Mouse (Mus musculus): Measurements from ENCODE around the gene Ythdc1. TPM values are rescaled to one million over a fixed set of nuclear protein-coding genes. Genes with fewer than 3 reads are reported as not detected.
"Not testable (repeated sequence)": the region's sequence is repeated elsewhere in the genome, so short reads cannot be mapped to it uniquely, and the experiment has no call there.

Ythdc1 gene
- polyA plus RNA-seq, 1 experiment from 2014 or later = 31.5 TPM

GRCm38 (mm10) chr5:86786798-86787197, 17.2 kb upstream of the Ythdc1 start:
- 67% methylated on average over 1 of the region's 1 CpGs for WGBS
- no peaks in the 10 kb centered on the region for H3K27me3 ChIP-seq (ENCODE audit: control insufficient read depth, insufficient read depth, low read length)
- ATAC-seq (ENCODE audit: insufficient number of reproducible peaks, insufficient read depth, low FRiP score, low read depth) = no peak

DNA sequence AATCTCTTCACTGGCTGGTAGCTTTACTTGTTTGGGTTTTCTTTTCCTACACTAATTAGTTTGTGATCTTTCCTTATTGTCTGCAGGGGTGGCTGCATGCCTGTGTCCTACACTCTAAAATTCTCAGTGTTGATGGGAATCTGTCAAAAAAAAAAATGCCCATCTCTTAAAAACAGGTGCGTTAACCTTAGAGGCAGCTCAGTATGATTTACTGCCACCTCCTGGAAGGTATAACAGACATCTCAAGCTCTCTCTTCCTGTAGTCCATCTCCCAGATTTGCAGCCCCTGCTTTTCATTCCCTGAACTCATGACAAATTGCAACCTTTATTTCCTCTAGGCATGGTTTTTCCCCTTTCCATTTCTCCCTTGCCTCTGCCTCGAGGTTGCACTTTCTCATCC, 14.1 kb upstream of the Ythdc1 start:
- WGBS = 68% methylated on average over 2 of the region's 2 CpGs
- no peaks in the 10 kb centered on the region for H3K9me3 ChIP-seq (ENCODE audit: control insufficient read depth, low read length)
- no peak overlapping the region for H3K4me3 ChIP-seq (ENCODE audit: control insufficient read depth in 1 of 2, insufficient read depth in 1 of 2, low read depth in 1 of 2, low read length in 2 of 2)
- H3K4me1 ChIP-seq (ENCODE audit: control insufficient read depth in 2 of 2, insufficient read depth in 2 of 2, low read length in 2 of 2) = no peaks in the 10 kb centered on the region
- no peak overlapping the region for H3K9ac ChIP-seq (ENCODE audit: low read length)
- no peaks in the 10 kb centered on the region for H3K27me3 ChIP-seq (ENCODE audit: control insufficient read depth, insufficient read depth, low read length)
- no peaks in the 10 kb centered on the region for H3K36me3 ChIP-seq (ENCODE audit: control insufficient read depth, insufficient read depth, low read length)
- no peak overlapping the region for H3K4me2 ChIP-seq (ENCODE audit: low read length)
- no peak for ATAC-seq (ENCODE audit: insufficient number of reproducible peaks, insufficient read depth, low FRiP score, low read depth)
- no peak overlapping the region for H3K27ac ChIP-seq (replicated peaks in 1 of 2; ENCODE audit: control insufficient read depth in 1 of 2, insufficient read depth in 1 of 2, low read depth in 2 of 2, low read length in 2 of 2)

More at GRCm38 (mm10) chr5:86786798-86787197, 17.2 kb upstream of the Ythdc1 start:
- no peak overlapping the region for H3K4me3 ChIP-seq (ENCODE audit: control insufficient read depth in 1 of 2, insufficient read depth in 1 of 2, low read depth in 1 of 2, low read length in 2 of 2)
- no peak overlapping the region for H3K27ac ChIP-seq (replicated peaks in 1 of 2; ENCODE audit: control insufficient read depth in 1 of 2, insufficient read depth in 1 of 2, low read depth in 2 of 2, low read length in 2 of 2)
- H3K4me2 ChIP-seq (ENCODE audit: low read length) = no peak overlapping the region
- H3K4me1 ChIP-seq (ENCODE audit: control insufficient read depth in 2 of 2, insufficient read depth in 2 of 2, low read length in 2 of 2) = no peaks in the 10 kb centered on the region
- H3K9ac ChIP-seq (ENCODE audit: low read length) = no peak overlapping the region
- no peaks in the 10 kb centered on the region for H3K9me3 ChIP-seq (ENCODE audit: control insufficient read depth, low read length)
- no peaks in the 10 kb centered on the region for H3K36me3 ChIP-seq (ENCODE audit: control insufficient read depth, insufficient read depth, low read length)

DNA sequence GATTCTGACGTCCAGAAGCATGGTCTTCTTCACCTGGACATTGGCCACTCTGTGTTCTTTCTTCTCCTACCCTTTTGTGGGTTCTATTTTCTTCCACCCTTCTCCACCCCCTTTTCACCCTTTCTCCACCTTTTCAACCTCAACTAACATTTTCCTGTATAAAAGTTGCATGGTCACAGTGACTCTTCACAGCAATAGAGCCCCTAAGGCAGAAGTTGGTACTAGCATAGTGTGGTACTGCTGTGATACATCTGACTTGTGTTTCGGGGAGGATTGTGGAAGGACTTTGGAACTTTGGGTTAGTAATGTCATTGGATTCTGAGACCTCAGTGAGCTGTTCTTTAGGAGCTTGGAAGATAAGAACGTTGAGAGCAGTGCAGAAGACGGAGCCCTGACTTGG, 11.8 kb upstream of the Ythdc1 start:
- no peaks in the 10 kb centered on the region for H3K36me3 ChIP-seq (ENCODE audit: control insufficient read depth, insufficient read depth, low read length)
- H3K4me1 ChIP-seq (ENCODE audit: control insufficient read depth in 2 of 2, insufficient read depth in 2 of 2, low read length in 2 of 2) = no peaks in the 10 kb centered on the region
- H3K27me3 ChIP-seq (ENCODE audit: control insufficient read depth, insufficient read depth, low read length) = no peaks in the 10 kb centered on the region
- no peak overlapping the region for H3K4me2 ChIP-seq (ENCODE audit: low read length)
- H3K9ac ChIP-seq (ENCODE audit: low read length) = no peak overlapping the region
- H3K9me3 ChIP-seq (ENCODE audit: control insufficient read depth, low read length) = no peaks in the 10 kb centered on the region
- ATAC-seq (ENCODE audit: insufficient number of reproducible peaks, insufficient read depth, low FRiP score, low read depth) = no peak
- H3K27ac ChIP-seq (replicated peaks in 1 of 2; ENCODE audit: control insufficient read depth in 1 of 2, insufficient read depth in 1 of 2, low read depth in 2 of 2, low read length in 2 of 2) = no peak overlapping the region
- H3K4me3 ChIP-seq (ENCODE audit: control insufficient read depth in 1 of 2, insufficient read depth in 1 of 2, low read depth in 1 of 2, low read length in 2 of 2) = no peak overlapping the region
- 60% methylated on average over 4 of the region's 4 CpGs for WGBS

DNA sequence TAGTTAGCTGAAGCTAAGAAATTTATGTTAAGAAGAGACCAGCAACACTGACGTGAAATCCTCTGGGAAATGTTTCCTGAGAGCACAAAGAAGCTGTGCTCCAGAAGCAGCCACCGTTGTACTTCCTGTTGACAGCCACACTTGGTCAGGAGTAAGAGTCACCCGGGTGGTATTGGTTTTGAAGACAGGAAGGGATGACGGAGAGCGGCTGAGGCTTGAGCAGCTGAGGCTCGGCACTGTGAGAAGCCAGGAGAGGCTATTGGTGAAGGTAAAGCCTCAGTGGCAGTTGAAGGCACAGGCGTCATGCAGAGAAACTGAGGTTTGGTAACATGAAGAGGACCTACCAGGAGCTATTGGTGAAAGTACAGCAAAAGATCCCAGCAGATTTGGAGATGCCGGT, 11.2 kb upstream of the Ythdc1 start:
- Histone ChIP-seq H3K9ac (ENCODE audit: low read length) (no peak overlapping the region), H3K27me3 (ENCODE audit: control insufficient read depth, insufficient read depth, low read length) (no peaks in the 10 kb centered on the region), H3K36me3 (ENCODE audit: control insufficient read depth, insufficient read depth, low read length) (no peaks in the 10 kb centered on the region), H3K27ac (replicated peaks in 1 of 2; ENCODE audit: control insufficient read depth in 1 of 2, insufficient read depth in 1 of 2, low read depth in 2 of 2, low read length in 2 of 2) (no peak overlapping the region), H3K4me3 (ENCODE audit: control insufficient read depth in 1 of 2, insufficient read depth in 1 of 2, low read depth in 1 of 2, low read length in 2 of 2) (no peak overlapping the region), H3K9me3 (ENCODE audit: control insufficient read depth, low read length) (no peaks in the 10 kb centered on the region), H3K4me1 (ENCODE audit: control insufficient read depth in 2 of 2, insufficient read depth in 2 of 2, low read length in 2 of 2) (no peaks in the 10 kb centered on the region), H3K4me2 (ENCODE audit: low read length) (no peak overlapping the region)
- no peak for ATAC-seq (ENCODE audit: insufficient number of reproducible peaks, insufficient read depth, low FRiP score, low read depth)
- WGBS = 57% methylated on average over 8 of the region's 8 CpGs

GRCm38 (mm10) chr5:86816795-86817194, 12.8 kb downstream of the Ythdc1 start:
- Histone ChIP-seq H3K4me3 (ENCODE audit: control insufficient read depth in 1 of 2, insufficient read depth in 1 of 2, low read depth in 1 of 2, low read length in 2 of 2) (no peak overlapping the region), H3K27me3 (ENCODE audit: control insufficient read depth, insufficient read depth, low read length) (no peaks in the 10 kb centered on the region), H3K4me2 (ENCODE audit: low read length) (no peak overlapping the region), H3K9ac (ENCODE audit: low read length) (no peak overlapping the region), H3K36me3 (ENCODE audit: control insufficient read depth, insufficient read depth, low read length) (peaks cover 54% of the 10 kb centered on the region), H3K4me1 (ENCODE audit: control insufficient read depth in 2 of 2, insufficient read depth in 2 of 2, low read length in 2 of 2) (peaks cover 0 to 3% of the 10 kb centered on the region in 2 experiments; a peak in 1 of 4 replicates), H3K27ac (replicated peaks in 1 of 2; ENCODE audit: control insufficient read depth in 1 of 2, insufficient read depth in 1 of 2, low read depth in 2 of 2, low read length in 2 of 2) (no peak overlapping the region), H3K9me3 (ENCODE audit: control insufficient read depth, low read length) (no peaks in the 10 kb centered on the region)
- 78% methylated on average over 3 of the region's 3 CpGs for WGBS
- no peak for ATAC-seq (ENCODE audit: insufficient number of reproducible peaks, insufficient read depth, low FRiP score, low read depth)

DNA sequence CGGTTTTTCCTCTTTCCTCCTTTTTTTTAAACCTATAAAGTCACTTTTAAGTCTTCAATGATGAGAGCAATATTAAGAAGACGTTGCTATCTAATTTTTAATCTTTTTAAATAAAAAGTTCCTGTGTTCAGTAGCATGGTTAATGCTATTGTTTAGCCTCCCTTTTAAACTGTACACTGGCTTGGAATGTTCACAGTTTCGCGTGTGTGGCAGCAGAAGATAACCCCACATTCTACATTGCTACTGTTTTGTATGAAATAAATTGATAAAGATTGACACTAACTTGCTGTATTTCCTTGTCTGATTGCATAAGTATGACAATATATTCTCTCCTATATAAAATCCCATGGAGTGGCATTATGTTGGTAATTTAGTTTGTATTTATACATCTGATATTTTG, 32.4 kb downstream of the Ythdc1 start:
- H3K27me3 ChIP-seq (ENCODE audit: control insufficient read depth, insufficient read depth, low read length); H3K9ac ChIP-seq (ENCODE audit: low read length); H3K4me1 ChIP-seq (ENCODE audit: control insufficient read depth in 2 of 2, insufficient read depth in 2 of 2, low read length in 2 of 2); H3K4me3 ChIP-seq (ENCODE audit: control insufficient read depth in 1 of 2, insufficient read depth in 1 of 2, low read depth in 1 of 2, low read length in 2 of 2); H3K9me3 ChIP-seq (ENCODE audit: control insufficient read depth, low read length); H3K27ac ChIP-seq (replicated peaks in 1 of 2; ENCODE audit: control insufficient read depth in 1 of 2, insufficient read depth in 1 of 2, low read depth in 2 of 2, low read length in 2 of 2); H3K4me2 ChIP-seq (ENCODE audit: low read length); ATAC-seq (ENCODE audit: insufficient number of reproducible peaks, insufficient read depth, low FRiP score, low read depth): not testable (repeated sequence)
- peaks cover 60% of the 10 kb centered on the region for H3K36me3 ChIP-seq (ENCODE audit: control insufficient read depth, insufficient read depth, low read length)
- 85% methylated on average over 4 of the region's 4 CpGs for WGBS

DNA sequence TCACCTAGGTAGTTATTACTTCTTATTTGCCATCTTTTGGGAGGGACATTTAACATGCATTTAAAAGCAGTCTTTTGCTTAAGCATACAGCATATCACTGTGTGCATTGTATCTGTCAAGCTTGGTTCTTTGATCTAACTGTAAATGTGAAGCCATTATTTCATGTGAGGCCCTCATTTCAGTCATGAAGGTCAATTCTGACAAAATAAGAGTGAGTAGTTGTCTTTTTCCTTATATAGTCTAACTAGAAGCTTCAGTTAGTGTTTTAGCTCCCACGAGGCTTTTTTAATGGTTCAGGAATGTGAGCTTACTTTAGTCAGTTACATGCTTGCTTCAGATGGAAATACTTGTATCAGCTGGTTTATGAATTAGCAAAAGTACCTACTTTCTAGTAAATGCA, 34.1 kb downstream of the Ythdc1 start:
- Histone ChIP-seq H3K4me1 (ENCODE audit: control insufficient read depth in 2 of 2, insufficient read depth in 2 of 2, low read length in 2 of 2) (no peaks in the 10 kb centered on the region), H3K4me3 (ENCODE audit: control insufficient read depth in 1 of 2, insufficient read depth in 1 of 2, low read depth in 1 of 2, low read length in 2 of 2) (no peak overlapping the region), H3K9me3 (ENCODE audit: control insufficient read depth, low read length) (0 out of 2 replicates have a peak, but pooled peaks cover 3% of the 10 kb centered on the region), H3K4me2 (ENCODE audit: low read length) (no peak overlapping the region), H3K36me3 (ENCODE audit: control insufficient read depth, insufficient read depth, low read length) (peaks cover 45% of the 10 kb centered on the region), H3K9ac (ENCODE audit: low read length) (no peak overlapping the region), H3K27ac (replicated peaks in 1 of 2; ENCODE audit: control insufficient read depth in 1 of 2, insufficient read depth in 1 of 2, low read depth in 2 of 2, low read length in 2 of 2) (no peak overlapping the region), H3K27me3 (ENCODE audit: control insufficient read depth, insufficient read depth, low read length) (no peaks in the 10 kb centered on the region)
- 82% methylated on average over 1 of the region's 1 CpGs for whole genome bisulfite sequencing
- no peak for ATAC-seq (ENCODE audit: insufficient number of reproducible peaks, insufficient read depth, low FRiP score, low read depth)

DNA sequence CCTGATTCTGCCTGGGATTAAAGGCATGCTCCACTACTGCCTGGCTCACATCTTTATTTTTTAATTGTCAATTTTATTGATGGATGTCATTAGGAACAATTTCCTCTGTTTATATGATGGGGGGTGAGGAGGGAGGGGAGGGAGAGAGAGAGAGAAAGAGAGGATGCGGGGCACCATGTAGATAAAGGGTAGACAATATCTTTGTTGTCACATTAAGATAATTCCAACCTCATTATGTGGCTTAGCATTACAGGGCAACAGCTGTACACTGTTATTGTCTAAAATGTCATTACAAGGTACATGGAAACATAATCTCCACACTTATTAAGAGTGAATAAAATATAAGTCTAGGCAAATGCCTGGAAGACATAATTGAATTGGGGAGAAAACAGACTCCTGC, 35.5 kb downstream of the Ythdc1 start:
- peaks cover 36% of the 10 kb centered on the region for H3K36me3 ChIP-seq (ENCODE audit: control insufficient read depth, insufficient read depth, low read length)
- H3K4me1 ChIP-seq (ENCODE audit: control insufficient read depth in 2 of 2, insufficient read depth in 2 of 2, low read length in 2 of 2) = no peaks in the 10 kb centered on the region
- 87% methylated on average over 1 of the region's 1 CpGs for WGBS
- H3K4me3 ChIP-seq (ENCODE audit: control insufficient read depth in 1 of 2, insufficient read depth in 1 of 2, low read depth in 1 of 2, low read length in 2 of 2) = no peak overlapping the region
- no peaks in the 10 kb centered on the region for H3K27me3 ChIP-seq (ENCODE audit: control insufficient read depth, insufficient read depth, low read length)
- H3K27ac ChIP-seq (replicated peaks in 1 of 2; ENCODE audit: control insufficient read depth in 1 of 2, insufficient read depth in 1 of 2, low read depth in 2 of 2, low read length in 2 of 2) = no peak overlapping the region
- no peak for ATAC-seq (ENCODE audit: insufficient number of reproducible peaks, insufficient read depth, low FRiP score, low read depth)
- no peak overlapping the region for H3K9ac ChIP-seq (ENCODE audit: low read length)
- H3K9me3 ChIP-seq (ENCODE audit: control insufficient read depth, low read length) = 0 out of 2 replicates have a peak, but pooled peaks cover 3% of the 10 kb centered on the region
- no peak overlapping the region for H3K4me2 ChIP-seq (ENCODE audit: low read length)
